Mouse (Mus musculus): Measurements from ENCODE around the gene Agps. TPM values are rescaled to one million over a fixed set of nuclear protein-coding genes. Genes with fewer than 3 reads are reported as not detected.

The Agps gene
- polyA plus RNA-seq, 1 experiment from 2014 or later = 26.2 TPM

DNA sequence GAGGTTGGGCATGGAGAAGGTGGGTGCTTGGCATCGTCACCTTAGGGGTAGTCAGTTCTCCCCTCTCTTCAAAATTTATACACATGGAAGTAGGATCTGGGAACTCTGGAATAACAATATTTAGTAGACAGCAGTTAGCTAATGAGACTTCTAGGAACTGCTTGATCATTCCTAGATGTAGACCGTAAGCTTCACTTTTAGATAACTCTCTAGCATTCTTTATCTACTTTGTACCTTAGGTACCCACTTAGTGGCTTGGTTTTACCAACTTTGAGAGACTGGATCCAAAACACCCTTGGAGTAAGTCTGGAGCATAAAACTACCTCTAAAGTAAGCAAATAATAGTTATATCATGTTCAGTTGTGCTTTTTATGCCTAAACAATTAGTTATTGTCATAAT, 20.5 kb downstream of the Agps start:
- Histone ChIP-seq H3K36me3 (ENCODE audit: control insufficient read depth, insufficient read depth) (no peaks in the 10 kb centered on the region; the same call in none of the 2 replicates), H3K4me2 (ENCODE audit: low read length) (no peak overlapping the region), H3K4me3 (replicated peaks; ENCODE audit: low read length) (no peak overlapping the region), H3K4me1 (replicated peaks; ENCODE audit: control insufficient read depth, insufficient read depth, low read length) (no peaks in the 10 kb centered on the region), H3K27me3 (replicated peaks; ENCODE audit: control insufficient read depth, insufficient read depth, low read length) (no peaks in the 10 kb centered on the region), H3K9ac (replicated peaks; ENCODE audit: low read depth, low read length) (no peak overlapping the region), H3K9me3 (ENCODE audit: control insufficient read depth, low read length) (no peaks in the 10 kb centered on the region), H3K27ac (ENCODE audit: low read length) (no peak overlapping the region)
- no peak for ATAC-seq
- WGBS = 99% methylated on average over 2 of the region's 2 CpGs

- Histone ChIP-seq H3K27ac (ENCODE audit: low read length) (no peak overlapping the region), H3K4me3 (replicated peaks; ENCODE audit: low read length) (no peak overlapping the region), H3K36me3 (ENCODE audit: control insufficient read depth, insufficient read depth) (no peaks in the 10 kb centered on the region; the same call in none of the 2 replicates), H3K27me3 (replicated peaks; ENCODE audit: control insufficient read depth, insufficient read depth, low read length) (no peaks in the 10 kb centered on the region), H3K9me3 (ENCODE audit: control insufficient read depth, low read length) (no peaks in the 10 kb centered on the region), H3K4me2 (ENCODE audit: low read length) (no peak overlapping the region), H3K4me1 (replicated peaks; ENCODE audit: control insufficient read depth, insufficient read depth, low read length) (no peaks in the 10 kb centered on the region), H3K9ac (replicated peaks; ENCODE audit: low read depth, low read length) (no peak overlapping the region)
- 78% methylated on average over 3 of the region's 3 CpGs for WGBS
- ATAC-seq = no peak
These were observed 22.2 kb downstream of the Agps start for GRCm38 (mm10) chr2:75854136-75854535.

DNA sequence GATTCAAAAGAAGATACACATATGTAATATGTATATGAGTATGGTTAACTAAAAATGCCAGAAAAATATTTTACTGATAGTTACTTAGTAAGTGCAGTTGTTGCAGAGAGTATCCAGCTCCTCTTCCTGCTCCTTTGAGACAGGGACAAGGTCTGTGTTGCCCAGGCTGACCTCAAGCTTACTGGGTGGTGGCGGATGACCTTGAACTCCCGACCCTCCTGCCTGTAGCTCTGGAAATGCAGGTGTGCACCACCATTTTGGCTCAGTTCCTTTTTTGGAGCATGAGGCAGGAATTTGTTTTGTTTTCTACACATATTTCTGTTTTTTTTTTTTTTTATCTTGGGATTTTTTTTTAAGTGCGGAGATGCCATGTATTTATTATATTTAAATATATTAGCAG, 29.1 kb downstream of the Agps start:
- H3K9ac ChIP-seq (replicated peaks; ENCODE audit: low read depth, low read length) = no peak overlapping the region
- H3K9me3 ChIP-seq (ENCODE audit: control insufficient read depth, low read length) = no peaks in the 10 kb centered on the region
- no peak overlapping the region for H3K4me3 ChIP-seq (replicated peaks; ENCODE audit: low read length)
- H3K27ac ChIP-seq (ENCODE audit: low read length) = no peak overlapping the region
- H3K27me3 ChIP-seq (replicated peaks; ENCODE audit: control insufficient read depth, insufficient read depth, low read length) = no peaks in the 10 kb centered on the region
- ATAC-seq = no peak
- H3K4me2 ChIP-seq (ENCODE audit: low read length) = no peak overlapping the region
- 97% methylated on average over 3 of the region's 3 CpGs for WGBS
- no peaks in the 10 kb centered on the region; the same call in 1 of the 2 replicates for H3K36me3 ChIP-seq (ENCODE audit: control insufficient read depth, insufficient read depth)
- H3K4me1 ChIP-seq (replicated peaks; ENCODE audit: control insufficient read depth, insufficient read depth, low read length) = no peaks in the 10 kb centered on the region

- 90% methylated on average over 2 of the region's 2 CpGs for WGBS
- ATAC-seq = no peak
- no peak overlapping the region for H3K4me2 ChIP-seq (ENCODE audit: low read length)
These were observed 37.6 kb downstream of the Agps start for GRCm38 (mm10) chr2:75869604-75870003.

DNA sequence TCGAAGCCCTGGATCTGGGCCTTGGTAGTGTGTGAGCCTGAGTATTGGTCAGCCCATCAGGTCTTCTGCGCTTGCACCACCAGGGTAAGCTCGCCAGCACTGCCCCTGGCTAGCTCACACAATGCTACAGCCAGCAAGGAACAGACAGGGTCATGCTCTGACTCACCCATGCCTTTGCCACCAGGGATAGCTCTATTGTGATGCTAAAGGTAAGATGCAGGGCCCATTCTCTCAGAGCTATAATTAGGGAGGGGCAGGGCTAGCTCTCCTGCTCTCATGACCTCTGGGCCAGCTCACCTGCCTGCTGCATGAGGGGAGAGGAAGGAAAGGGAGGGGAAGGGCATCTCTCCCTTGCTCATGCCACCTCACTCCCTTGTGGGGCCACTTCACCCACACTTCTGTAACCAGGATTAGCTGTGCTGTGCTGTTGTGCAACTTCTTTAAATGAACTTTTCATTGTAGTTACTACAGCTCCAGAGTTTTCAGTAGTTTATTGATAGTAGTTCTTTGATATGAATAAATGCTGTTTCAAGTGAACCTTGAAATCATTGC, 42.1 kb downstream of the Agps start:
- WGBS = 58% methylated on average over 3 of the region's 3 CpGs
- Histone ChIP-seq H3K27ac (ENCODE audit: low read length) (no peak overlapping the region), H3K27me3 (replicated peaks; ENCODE audit: control insufficient read depth, insufficient read depth, low read length) (no peaks in the 10 kb centered on the region), H3K9ac (replicated peaks; ENCODE audit: low read depth, low read length) (no peak overlapping the region), H3K4me2 (ENCODE audit: low read length) (no peak overlapping the region), H3K4me3 (replicated peaks; ENCODE audit: low read length) (no peak overlapping the region), H3K9me3 (ENCODE audit: control insufficient read depth, low read length) (no peaks in the 10 kb centered on the region), H3K36me3 (ENCODE audit: control insufficient read depth, insufficient read depth) (peaks cover 2% of the 10 kb centered on the region; the same call in 1 of the 2 replicates), H3K4me1 (replicated peaks; ENCODE audit: control insufficient read depth, insufficient read depth, low read length) (no peaks in the 10 kb centered on the region)
- no peak for ATAC-seq

More at GRCm38 (mm10) chr2:75869604-75870003, 37.6 kb downstream of the Agps start:
- H3K9me3 ChIP-seq (ENCODE audit: control insufficient read depth, low read length) = no peaks in the 10 kb centered on the region
- H3K9ac ChIP-seq (replicated peaks; ENCODE audit: low read depth, low read length) = no peak overlapping the region
- no peak overlapping the region for H3K27ac ChIP-seq (ENCODE audit: low read length)
- no peaks in the 10 kb centered on the region; the same call in 1 of the 2 replicates for H3K36me3 ChIP-seq (ENCODE audit: control insufficient read depth, insufficient read depth)
- H3K4me3 ChIP-seq (replicated peaks; ENCODE audit: low read length) = no peak overlapping the region
- no peaks in the 10 kb centered on the region for H3K27me3 ChIP-seq (replicated peaks; ENCODE audit: control insufficient read depth, insufficient read depth, low read length)
- H3K4me1 ChIP-seq (replicated peaks; ENCODE audit: control insufficient read depth, insufficient read depth, low read length) = no peaks in the 10 kb centered on the region

DNA sequence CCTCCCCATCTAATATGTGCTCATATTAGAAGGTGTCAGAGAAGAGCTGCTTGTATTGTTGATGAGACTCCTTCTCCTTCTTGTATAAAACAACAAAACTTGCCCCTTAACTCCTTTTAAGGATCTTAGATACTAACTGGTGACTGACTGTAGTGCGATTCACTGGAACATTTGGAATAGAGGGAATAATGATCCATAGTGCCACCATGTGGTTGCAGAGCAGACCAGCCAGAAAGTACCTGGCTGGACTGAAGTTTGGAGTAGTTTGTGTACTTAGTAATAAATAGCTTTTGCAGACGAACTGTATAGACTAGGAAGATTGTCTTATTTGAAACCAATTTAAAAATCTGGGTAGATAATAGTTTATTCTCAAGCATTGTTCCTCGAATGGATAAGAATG, 47.8 kb downstream of the Agps start:
- H3K27me3 ChIP-seq (replicated peaks; ENCODE audit: control insufficient read depth, insufficient read depth, low read length) = no peaks in the 10 kb centered on the region
- 0 out of 2 replicates have a peak, but pooled peaks cover 2% of the 10 kb centered on the region for H3K36me3 ChIP-seq (ENCODE audit: control insufficient read depth, insufficient read depth)
- H3K4me3 ChIP-seq (replicated peaks; ENCODE audit: low read length) = no peak overlapping the region
- no peaks in the 10 kb centered on the region for H3K4me1 ChIP-seq (replicated peaks; ENCODE audit: control insufficient read depth, insufficient read depth, low read length)
- ATAC-seq = no peak
- no peaks in the 10 kb centered on the region for H3K9me3 ChIP-seq (ENCODE audit: control insufficient read depth, low read length)
- no peak overlapping the region for H3K9ac ChIP-seq (replicated peaks; ENCODE audit: low read depth, low read length)
- 57% methylated on average over 3 of the region's 3 CpGs for WGBS
- H3K27ac ChIP-seq (ENCODE audit: low read length) = no peak overlapping the region
- no peak overlapping the region for H3K4me2 ChIP-seq (ENCODE audit: low read length)

DNA sequence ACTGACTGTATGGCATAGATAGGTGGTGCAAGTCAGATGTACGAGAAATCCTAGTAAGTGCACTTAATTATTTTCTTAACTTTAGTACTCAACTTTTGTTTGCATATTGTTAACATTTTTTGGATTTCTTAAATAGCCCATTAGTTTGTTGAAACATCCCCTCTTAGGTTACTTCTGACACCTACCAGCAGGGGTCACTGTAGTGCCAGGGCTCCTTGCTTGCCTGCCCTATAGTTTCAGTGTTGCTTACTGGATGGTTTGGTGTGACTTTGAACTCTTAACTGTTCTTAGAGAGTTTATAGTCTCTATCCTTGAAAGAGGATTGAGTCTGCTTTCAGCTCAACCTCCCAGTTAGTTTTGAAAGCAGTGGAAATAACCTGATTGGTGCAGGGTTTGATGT, 51.6 kb downstream of the Agps start:
- H3K9me3 ChIP-seq (ENCODE audit: control insufficient read depth, low read length) = no peaks in the 10 kb centered on the region
- H3K4me3 ChIP-seq (replicated peaks; ENCODE audit: low read length) = no peak overlapping the region
- no peaks in the 10 kb centered on the region for H3K4me1 ChIP-seq (replicated peaks; ENCODE audit: control insufficient read depth, insufficient read depth, low read length)
- no peaks in the 10 kb centered on the region for H3K27me3 ChIP-seq (replicated peaks; ENCODE audit: control insufficient read depth, insufficient read depth, low read length)
- WGBS = 58% methylated on average over 1 of the region's 1 CpGs
- H3K27ac ChIP-seq (ENCODE audit: low read length) = no peak overlapping the region
- ATAC-seq = no peak
- H3K9ac ChIP-seq (replicated peaks; ENCODE audit: low read depth, low read length) = no peak overlapping the region
- no peak overlapping the region for H3K4me2 ChIP-seq (ENCODE audit: low read length)
- H3K36me3 ChIP-seq (ENCODE audit: control insufficient read depth, insufficient read depth) = no peaks in the 10 kb centered on the region

DNA sequence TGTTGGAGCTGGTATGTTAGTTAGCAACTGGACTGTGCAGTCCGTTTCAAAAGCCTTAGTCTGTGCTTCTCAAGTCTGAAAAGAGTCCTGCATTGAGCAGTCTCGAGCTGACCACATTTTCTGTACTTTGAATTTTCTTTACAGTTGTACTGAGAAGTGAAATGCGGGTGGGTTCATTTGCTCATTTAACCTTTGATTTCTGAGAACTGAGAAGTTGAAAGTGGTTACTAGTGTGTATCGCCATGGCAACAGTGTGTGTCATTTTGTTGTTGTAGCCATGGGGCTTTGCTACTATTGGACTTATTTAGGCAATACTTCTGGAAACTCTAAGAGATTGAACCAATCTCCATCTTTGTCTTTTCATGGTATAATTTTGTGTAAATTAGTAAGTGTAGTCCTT, 60.0 kb downstream of the Agps start:
- Histone ChIP-seq H3K9me3 (ENCODE audit: control insufficient read depth, low read length) (no peaks in the 10 kb centered on the region), H3K4me3 (replicated peaks; ENCODE audit: low read length) (no peak overlapping the region), H3K27me3 (replicated peaks; ENCODE audit: control insufficient read depth, insufficient read depth, low read length) (no peaks in the 10 kb centered on the region), H3K36me3 (ENCODE audit: control insufficient read depth, insufficient read depth) (no peaks in the 10 kb centered on the region), H3K27ac (ENCODE audit: low read length) (no peak overlapping the region), H3K4me1 (replicated peaks; ENCODE audit: control insufficient read depth, insufficient read depth, low read length) (no peaks in the 10 kb centered on the region; the same call in 1 of the 2 replicates), H3K9ac (replicated peaks; ENCODE audit: low read depth, low read length) (no peak overlapping the region), H3K4me2 (ENCODE audit: low read length) (no peak overlapping the region)
- 39% methylated on average over 4 of the region's 4 CpGs for WGBS
- no peak for ATAC-seq

DNA sequence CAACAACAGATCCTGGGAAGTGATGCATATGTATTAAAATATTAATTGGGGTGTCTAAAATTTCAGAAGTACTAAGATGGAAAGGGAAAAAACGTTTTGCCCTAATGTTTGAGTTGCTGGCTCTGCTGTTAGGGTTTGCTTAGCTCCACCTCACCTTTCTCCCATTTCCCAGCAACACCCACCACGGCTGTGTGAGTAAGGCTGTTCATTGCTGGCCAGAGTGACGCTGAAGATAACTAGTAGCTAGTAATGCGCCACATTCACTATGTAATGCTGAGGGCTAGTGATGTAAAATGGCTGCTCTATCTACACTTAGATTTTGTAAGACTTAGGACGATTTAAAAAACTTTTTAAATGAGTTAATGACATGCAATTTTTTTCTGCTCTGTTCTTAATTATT, 63.7 kb downstream of the Agps start:
- H3K4me3 ChIP-seq (replicated peaks; ENCODE audit: low read length) = no peak overlapping the region
- no peak overlapping the region for H3K27ac ChIP-seq (ENCODE audit: low read length)
- H3K4me1 ChIP-seq (replicated peaks; ENCODE audit: control insufficient read depth, insufficient read depth, low read length) = no peaks in the 10 kb centered on the region; the same call in 1 of the 2 replicates
- H3K9ac ChIP-seq (replicated peaks; ENCODE audit: low read depth, low read length) = no peak overlapping the region
- ATAC-seq = no peak
- H3K9me3 ChIP-seq (ENCODE audit: control insufficient read depth, low read length) = 0 out of 2 replicates have a peak, but pooled peaks cover 2% of the 10 kb centered on the region
- 91% methylated on average over 5 of the region's 5 CpGs for WGBS
- H3K4me2 ChIP-seq (ENCODE audit: low read length) = no peak overlapping the region
- H3K36me3 ChIP-seq (ENCODE audit: control insufficient read depth, insufficient read depth) = 0 out of 2 replicates have a peak, but pooled peaks cover 2% of the 10 kb centered on the region
- no peaks in the 10 kb centered on the region for H3K27me3 ChIP-seq (replicated peaks; ENCODE audit: control insufficient read depth, insufficient read depth, low read length)

GRCm38 (mm10) chr2:75900281-75900680, 68.3 kb downstream of the Agps start:
- Histone ChIP-seq H3K4me3 (replicated peaks; ENCODE audit: low read length) (no peak overlapping the region), H3K4me2 (ENCODE audit: low read length) (no peak overlapping the region), H3K9me3 (ENCODE audit: control insufficient read depth, low read length) (0 out of 2 replicates have a peak, but pooled peaks cover 2% of the 10 kb centered on the region), H3K4me1 (replicated peaks; ENCODE audit: control insufficient read depth, insufficient read depth, low read length) (no peaks in the 10 kb centered on the region), H3K27me3 (replicated peaks; ENCODE audit: control insufficient read depth, insufficient read depth, low read length) (no peaks in the 10 kb centered on the region), H3K36me3 (ENCODE audit: control insufficient read depth, insufficient read depth) (0 out of 2 replicates have a peak, but pooled peaks cover 2% of the 10 kb centered on the region), H3K27ac (ENCODE audit: low read length) (no peak overlapping the region), H3K9ac (replicated peaks; ENCODE audit: low read depth, low read length) (no peak overlapping the region)
- no peak for ATAC-seq
- 97% methylated on average over 1 of the region's 1 CpGs for WGBS
